Mouse (Mus musculus) erythroblast, embryonic 14.5 days (primary cell): ENCODE measurements around the gene Cd2. TPM values are rescaled to one million over a fixed set of nuclear protein-coding genes. Genes with fewer than 3 reads are reported as not detected.

Experiments
- H3K27me3 ChIP-seq: 2 replicates; pipeline ENCODE4 v1.6.1; 2012; ENCODE audit warnings: inconsistent platforms; ENCODE audit not compliant: control insufficient read depth
- H3K36me3 ChIP-seq: 2 replicates; pipeline ENCODE4 v1.6.1; 2012; ENCODE audit warnings: mild to moderate bottlenecking, inconsistent platforms; ENCODE audit not compliant: control insufficient read depth
- H3K4me1 ChIP-seq: 2 replicates; pipeline ENCODE4 v1.6.1; 2012; ENCODE audit warnings: inconsistent platforms; ENCODE audit not compliant: control insufficient read depth
- H3K4me3 ChIP-seq: replicated peaks from 2 replicates; pipeline ENCODE3; 2012; ENCODE audit warnings: moderate library complexity, mild to moderate bottlenecking, inconsistent platforms
- H3K9me3 ChIP-seq: 2 replicates; pipeline ENCODE4 v1.6.1; 2012; ENCODE audit warnings: low read length, inconsistent platforms, mixed read lengths; ENCODE audit not compliant: control insufficient read depth
- GATA1 ChIP-seq: IDR thresholded peaks from 2 replicates; pipeline ENCODE4 v1.6.1; 2012; ENCODE audit warnings: low read length, inconsistent platforms, mixed read lengths
- TAL1 ChIP-seq: IDR thresholded peaks from 3 replicates; pipeline ENCODE4 v1.6.1; 2012; ENCODE audit warnings: low read length, inconsistent platforms, mixed read lengths
- polyA plus RNA-seq: library from polyadenylated mRNA; stranded (reverse); fragments of >175 nt; gene quantifications from 2 replicates; pipeline ENCODE4 v1.2.3, GENCODE M21; 2012

Gene Cd2
- polyA plus RNA-seq, 1 experiment, result not detected

DNA sequence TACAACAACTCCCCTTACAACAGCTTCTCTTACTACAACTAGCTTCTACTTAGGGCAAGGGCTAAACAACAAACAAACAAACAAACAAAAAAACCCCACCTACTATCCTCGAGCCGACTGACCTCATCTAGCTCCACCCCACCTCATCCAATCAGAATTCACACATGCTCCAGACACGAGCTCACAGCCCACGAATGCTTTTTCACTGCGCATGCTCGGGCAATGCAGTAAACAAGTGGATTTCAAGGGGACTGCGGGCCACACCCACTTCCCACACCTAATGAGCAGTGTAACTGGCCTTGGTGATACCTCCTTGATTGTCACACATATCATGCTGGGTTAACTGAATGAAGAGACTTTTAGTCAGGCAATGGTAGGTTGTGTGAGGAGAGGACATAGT is 19.4 kb downstream of the Cd2 start:
- Histone ChIP-seq H3K27me3 (no peaks in the 10 kb centered on the region), H3K4me1 (no peaks in the 10 kb centered on the region), H3K4me3 (no peak overlapping the region), H3K9me3 (peaks cover 3% of the 10 kb centered on the region; the same call in 1 of the 2 replicates), H3K36me3 (no peaks in the 10 kb centered on the region)
- no peak for TF ChIP-seq TAL1
- TF ChIP-seq GATA1, result no peak

DNA sequence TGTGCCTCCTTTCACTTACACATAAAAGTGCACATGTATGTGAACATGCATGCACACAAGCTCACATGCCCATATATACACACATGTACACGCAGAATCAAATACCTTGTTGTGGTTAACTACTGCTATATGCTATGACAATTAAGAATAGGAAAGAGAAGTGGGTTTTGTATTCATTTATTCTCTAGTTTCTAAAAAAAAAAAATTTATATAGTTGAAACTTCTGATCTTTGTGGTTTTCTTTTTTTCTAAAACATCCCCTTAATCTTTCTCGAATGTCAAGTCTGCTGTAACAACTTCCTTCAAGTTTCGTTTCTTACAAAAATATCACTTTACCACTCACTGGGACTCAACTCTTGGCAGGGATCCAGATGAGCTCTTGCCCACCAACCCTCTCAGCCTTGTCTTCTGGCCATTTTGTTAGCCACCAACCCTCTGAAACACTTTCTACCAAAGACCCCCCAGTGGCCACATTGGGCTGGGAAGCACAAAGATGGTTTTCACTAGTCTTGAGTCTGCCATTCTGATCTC is 22.1 kb downstream of the Cd2 start:
- H3K36me3 ChIP-seq, result no peaks in the 10 kb centered on the region
- H3K9me3 ChIP-seq, result peaks cover 3% of the 10 kb centered on the region; the same call in 1 of the 2 replicates
- TF ChIP-seq TAL1, result no peak
- TF ChIP-seq GATA1, result no peak

DNA sequence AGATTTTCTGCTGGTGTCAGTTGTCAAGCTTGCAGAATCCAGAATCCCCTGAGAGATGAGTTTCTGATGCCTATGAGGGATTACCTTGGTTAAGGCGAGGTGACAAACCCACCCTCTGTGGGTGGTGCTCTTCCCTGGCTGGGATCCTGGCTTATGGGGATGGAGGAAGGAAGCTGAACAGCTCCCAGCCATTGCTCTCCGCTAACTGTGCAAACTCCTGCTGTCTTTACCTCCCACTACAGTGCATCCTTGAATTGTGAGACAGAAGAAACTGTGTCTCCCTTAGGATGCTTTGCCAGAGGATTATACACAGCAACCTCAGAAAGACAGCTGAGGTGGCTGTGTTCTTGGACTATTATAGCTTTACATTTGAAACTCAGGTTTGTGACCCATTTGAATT is 28.8 kb downstream of the Cd2 start:
- TF ChIP-seq TAL1, result no peak
- TF ChIP-seq GATA1, result no peak
- H3K36me3 ChIP-seq, result no peaks in the 10 kb centered on the region
- no peak overlapping the region for H3K4me3 ChIP-seq
- H3K27me3 ChIP-seq, result no peaks in the 10 kb centered on the region
- no peaks in the 10 kb centered on the region for H3K4me1 ChIP-seq
- no peaks in the 10 kb centered on the region for H3K9me3 ChIP-seq

More for the DNA sequence above, 22.1 kb downstream of the Cd2 start:
- no peaks in the 10 kb centered on the region for H3K4me1 ChIP-seq
- no peak overlapping the region for H3K4me3 ChIP-seq
- H3K27me3 ChIP-seq, result no peaks in the 10 kb centered on the region

DNA sequence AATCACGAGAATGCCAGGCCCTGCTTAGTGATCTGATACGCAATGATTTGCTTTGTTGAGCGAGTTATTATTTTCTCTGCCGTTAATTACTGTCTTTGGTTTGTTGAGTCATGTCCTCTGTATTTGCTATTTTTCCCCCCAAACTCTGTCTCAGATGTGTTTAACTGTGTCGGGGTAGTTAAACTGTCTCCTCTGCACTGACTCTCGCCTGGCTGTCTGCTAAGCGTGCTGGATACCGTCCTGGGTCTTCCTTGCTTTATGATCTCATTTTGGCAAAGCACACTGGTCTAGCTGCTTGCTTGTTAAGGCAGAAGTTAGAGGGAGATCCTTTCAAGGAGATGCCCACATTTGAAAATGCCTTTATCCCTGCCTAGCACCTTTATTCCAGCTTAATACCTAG is 31.6 kb downstream of the Cd2 start:
- H3K9me3 ChIP-seq, result no peaks in the 10 kb centered on the region
- no peak for TF ChIP-seq TAL1
- TF ChIP-seq GATA1, result no peak
- H3K4me1 ChIP-seq, result no peaks in the 10 kb centered on the region
- no peaks in the 10 kb centered on the region for H3K27me3 ChIP-seq
- no peak overlapping the region for H3K4me3 ChIP-seq
- H3K36me3 ChIP-seq, result no peaks in the 10 kb centered on the region

DNA sequence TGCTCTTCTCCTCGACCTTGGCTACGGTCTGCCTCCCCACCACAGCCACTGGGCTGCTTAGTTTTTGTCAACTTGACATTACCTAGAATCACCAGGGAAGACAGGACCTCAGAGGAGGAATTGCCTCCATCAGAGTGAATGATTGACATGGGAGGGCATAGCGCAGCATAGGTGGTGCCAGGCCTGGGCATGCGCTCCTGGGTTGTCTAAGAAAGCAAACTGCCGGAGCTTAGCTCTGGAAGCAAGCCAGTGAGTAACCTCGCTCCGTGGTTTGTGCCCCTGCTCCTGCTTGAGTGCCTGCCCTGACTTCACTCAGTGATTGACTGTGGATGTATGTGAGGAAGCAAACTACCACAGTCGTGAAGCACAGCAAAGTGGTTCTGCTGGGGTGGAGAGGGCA is 35.6 kb downstream of the Cd2 start:
- TF ChIP-seq GATA1, result no peak
- TF ChIP-seq TAL1, result no peak
- Histone ChIP-seq H3K4me3 (no peak overlapping the region), H3K36me3 (no peaks in the 10 kb centered on the region), H3K9me3 (no peaks in the 10 kb centered on the region), H3K4me1 (no peaks in the 10 kb centered on the region), H3K27me3 (no peaks in the 10 kb centered on the region)

DNA sequence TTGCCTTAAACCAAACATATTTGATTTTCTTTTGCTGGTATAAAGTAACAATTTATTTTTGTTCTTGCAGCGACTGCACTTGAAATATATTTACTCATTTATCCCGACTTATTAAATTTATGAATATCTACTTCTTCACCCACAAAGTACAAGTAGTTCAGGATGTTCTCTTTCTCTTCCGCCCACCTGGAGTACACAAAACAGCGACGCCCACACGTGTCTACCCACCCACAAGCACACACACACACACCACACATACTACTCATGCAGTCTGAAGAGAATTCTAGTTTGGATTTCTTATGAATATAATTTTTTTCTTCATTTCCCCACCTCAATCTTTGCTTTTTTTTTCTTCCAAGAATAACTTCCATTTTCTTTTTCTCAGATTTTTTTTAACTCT is 37.9 kb downstream of the Cd2 start:
- no peaks in the 10 kb centered on the region for H3K9me3 ChIP-seq
- no peaks in the 10 kb centered on the region for H3K27me3 ChIP-seq
- TF ChIP-seq GATA1 (no peak), TAL1 (no peak)
- no peaks in the 10 kb centered on the region for H3K36me3 ChIP-seq
- no peak overlapping the region for H3K4me3 ChIP-seq
- no peaks in the 10 kb centered on the region for H3K4me1 ChIP-seq

DNA sequence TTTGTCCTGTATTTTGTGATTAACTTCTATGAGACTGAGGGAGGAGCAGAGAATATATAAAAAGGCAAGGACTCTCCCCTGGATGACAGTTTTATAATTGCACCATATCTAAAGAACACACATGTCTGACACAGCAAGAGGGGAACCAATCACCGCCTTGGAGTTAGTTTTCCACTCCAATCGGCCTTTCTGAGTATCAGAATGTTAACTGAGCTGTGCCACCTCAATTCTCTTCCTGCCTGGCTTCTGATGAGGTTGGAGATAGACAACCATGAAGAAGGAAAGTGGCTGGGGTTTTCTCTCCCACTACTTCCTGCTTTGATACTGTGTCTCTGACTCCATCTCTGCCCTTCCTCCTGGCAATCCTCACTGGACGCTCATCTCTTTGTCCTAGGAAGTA is 42.5 kb downstream of the Cd2 start:
- Histone ChIP-seq H3K36me3 (no peaks in the 10 kb centered on the region), H3K4me3 (no peak overlapping the region), H3K9me3 (no peaks in the 10 kb centered on the region), H3K27me3 (no peaks in the 10 kb centered on the region), H3K4me1 (no peaks in the 10 kb centered on the region)
- no peak for TF ChIP-seq TAL1

DNA sequence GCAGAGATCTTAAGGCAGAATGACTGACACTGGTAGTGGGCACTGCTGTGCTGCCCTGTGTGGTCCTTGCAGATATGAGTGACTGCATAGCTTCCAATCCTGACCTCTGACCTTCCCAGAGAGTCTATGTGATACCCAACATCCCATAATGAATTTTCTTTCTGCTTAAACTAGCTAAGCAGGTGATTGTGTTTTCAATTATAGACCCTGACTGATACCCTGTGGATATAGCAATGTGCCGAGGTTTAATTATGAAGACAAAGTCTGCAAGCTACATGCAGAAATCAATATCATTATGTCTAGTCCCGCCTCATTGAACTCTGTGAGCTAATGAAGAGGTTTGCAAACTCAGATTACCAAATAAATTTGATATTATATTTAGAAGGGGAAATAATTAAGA is 44.7 kb downstream of the Cd2 start:
- TF ChIP-seq TAL1 (no peak), GATA1 (no peak)
- Histone ChIP-seq H3K36me3 (no peaks in the 10 kb centered on the region), H3K27me3 (no peaks in the 10 kb centered on the region)

DNA sequence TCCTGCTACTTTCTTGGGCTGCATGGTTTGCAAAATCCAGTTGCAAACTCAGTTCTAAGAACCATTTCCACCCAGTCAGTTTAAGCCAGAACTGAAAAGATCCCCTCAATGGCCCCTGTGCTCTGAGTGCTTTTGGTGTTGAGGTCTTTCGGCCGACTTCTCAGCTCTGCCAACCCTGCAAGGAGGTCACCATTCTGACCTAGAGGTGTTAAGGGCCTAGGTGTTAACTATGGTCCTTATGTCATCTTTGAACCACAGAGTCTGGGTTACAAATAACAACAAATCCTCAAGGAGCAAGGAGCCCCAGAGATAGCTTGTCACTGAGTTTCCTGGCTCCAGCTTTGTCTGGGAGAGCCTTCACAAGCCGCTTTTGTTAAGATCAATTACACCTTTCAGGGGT is 45.9 kb downstream of the Cd2 start:
- no peaks in the 10 kb centered on the region for H3K27me3 ChIP-seq
- no peak overlapping the region for H3K4me3 ChIP-seq
- H3K36me3 ChIP-seq, result no peaks in the 10 kb centered on the region
- H3K4me1 ChIP-seq, result no peaks in the 10 kb centered on the region
- H3K9me3 ChIP-seq, result no peaks in the 10 kb centered on the region
- TF ChIP-seq GATA1, result no peak
- TF ChIP-seq TAL1, result no peak

More for the DNA sequence above, 44.7 kb downstream of the Cd2 start:
- Histone ChIP-seq H3K4me1 (no peaks in the 10 kb centered on the region), H3K9me3 (no peaks in the 10 kb centered on the region), H3K4me3 (no peak overlapping the region)

DNA sequence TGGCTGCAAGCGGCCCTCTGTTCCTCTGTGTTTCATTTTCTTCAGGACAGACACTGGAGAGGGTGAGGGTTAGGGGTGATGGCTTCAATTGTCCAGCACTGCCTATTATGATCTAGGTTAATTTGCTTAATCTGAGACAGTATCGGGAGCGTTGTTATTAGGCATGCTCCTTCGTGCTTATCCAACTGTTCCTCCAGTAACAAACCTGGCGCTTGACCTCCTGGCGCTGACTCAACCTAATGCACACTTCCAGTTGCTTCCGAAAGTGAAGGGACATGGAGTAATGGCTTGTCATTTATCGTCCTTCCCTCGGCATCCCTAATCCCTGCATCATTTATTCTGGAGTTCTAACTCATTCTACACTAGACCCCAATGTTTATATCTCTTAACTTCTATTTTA is 46.9 kb downstream of the Cd2 start:
- no peak for TF ChIP-seq TAL1
- no peak for TF ChIP-seq GATA1
- Histone ChIP-seq H3K27me3 (no peaks in the 10 kb centered on the region), H3K9me3 (no peaks in the 10 kb centered on the region)

More for the DNA sequence above, 46.9 kb downstream of the Cd2 start:
- no peaks in the 10 kb centered on the region for H3K4me1 ChIP-seq
- H3K36me3 ChIP-seq, result no peaks in the 10 kb centered on the region
- H3K4me3 ChIP-seq, result no peak overlapping the region
